Mouse (Mus musculus) C2C12 (cell line): ENCODE results near the gene Il25.

Experiments
- CEBPB ChIP-seq: IDR thresholded peaks from one replicate; pipeline ENCODE4 v1.6.1; 2011; ENCODE audit warnings: low read depth, mild to moderate bottlenecking, control low read depth, moderate library complexity
- CTCF ChIP-seq: IDR thresholded peaks from one replicate; pipeline ENCODE4 v1.5.1; 2011; ENCODE audit not compliant: control insufficient read depth, insufficient read depth, insufficient read length
- FOSL1 ChIP-seq: IDR thresholded peaks from one replicate; pipeline ENCODE4 v1.8.0; 2011; ENCODE audit warnings: mild to moderate bottlenecking, low read length; ENCODE audit not compliant: poor library complexity, insufficient read depth, severe bottlenecking
- MAX ChIP-seq: IDR thresholded peaks from one replicate; pipeline ENCODE4 v1.6.1; 2011; ENCODE audit warnings: mild to moderate bottlenecking, control low read depth
- MYOD1 ChIP-seq: IDR thresholded peaks from one replicate; pipeline ENCODE4 v1.6.1; 2011; ENCODE audit warnings: low read depth; ENCODE audit not compliant: control insufficient read depth, insufficient read length
- USF1 ChIP-seq: IDR thresholded peaks from one replicate; pipeline ENCODE4 v1.6.1; 2011; ENCODE audit warnings: low read depth, mild to moderate bottlenecking, control low read depth, moderate library complexity

GRCm38 (mm10) chr14:54894296-54895151 lies 38.0 kb upstream of the Il25 start:
- TF ChIP-seq CTCF (no peak), MAX (no peak), FOSL1 (no peak), MYOD1 (no peak), USF1 (no peak), CEBPB (no peak)
